Mouse (Mus musculus) hindbrain, embryonic 10.5 days (tissue): Measurements from ENCODE around the gene Siglecg. TPM values are rescaled to one million over a fixed set of nuclear protein-coding genes. Genes with fewer than 3 reads are reported as not detected.
A peak's percentile ranks its signal among the peaks of the same experiment; 100 is the strongest.

Source experiments
- DNase-seq: peaks from one replicate; pipeline ENCODE4 v3.0.0-alpha.2; 2017; ENCODE audit warnings: low spot score
- H3K27ac ChIP-seq: fragments of 300-500 bp; sonication (generic); 2 replicates; pipeline ENCODE4 v1.5.1; 2016; ENCODE audit warnings: mild to moderate bottlenecking, moderate library complexity
- H3K27me3 ChIP-seq: fragments of 300-500 bp; sonication (generic); 2 replicates; pipeline ENCODE4 v1.6.1; 2016; ENCODE audit warnings: mild to moderate bottlenecking; ENCODE audit not compliant: poor library complexity, insufficient read depth, severe bottlenecking
- H3K36me3 ChIP-seq: fragments of 300-500 bp; sonication (generic); 2 replicates; pipeline ENCODE4 v1.6.1; 2016; ENCODE audit warnings: mild to moderate bottlenecking, moderate library complexity
- H3K4me1 ChIP-seq: fragments of 300-500 bp; sonication (generic); replicated peaks from 2 replicates; pipeline ENCODE4 v1.6.1; 2016; ENCODE audit warnings: mild to moderate bottlenecking
- H3K4me3 ChIP-seq: fragments of 300-500 bp; sonication (generic); 2 replicates; pipeline ENCODE4 v1.5.1; 2016; ENCODE audit warnings: mild to moderate bottlenecking, moderate library complexity
- H3K9me3 ChIP-seq: fragments of 300-500 bp; sonication (generic); 2 replicates; pipeline ENCODE4 v1.6.1; 2016; ENCODE audit warnings: mild to moderate bottlenecking, moderate library complexity
- WGBS: fragments of 180-500 bp; shearing (Covaris S2); methylation state at CpG from one replicate; pipeline ENCODE4 v1.1.7; 2016; 5-methylcytosine and 5-hydroxymethylcytosine counted together
- polyA plus RNA-seq: library from polyadenylated mRNA; unstranded; fragments of >200 nt; fragmentation: Nextera tagmentation; extraction: Ambion mirVana; gene quantifications from 2 replicates; pipeline ENCODE4 v1.2.1, GENCODE M21; 2016

Gene Siglecg
- polyA plus RNA-seq, 1 experiment from 2014 or later = 0.14 TPM

DNA sequence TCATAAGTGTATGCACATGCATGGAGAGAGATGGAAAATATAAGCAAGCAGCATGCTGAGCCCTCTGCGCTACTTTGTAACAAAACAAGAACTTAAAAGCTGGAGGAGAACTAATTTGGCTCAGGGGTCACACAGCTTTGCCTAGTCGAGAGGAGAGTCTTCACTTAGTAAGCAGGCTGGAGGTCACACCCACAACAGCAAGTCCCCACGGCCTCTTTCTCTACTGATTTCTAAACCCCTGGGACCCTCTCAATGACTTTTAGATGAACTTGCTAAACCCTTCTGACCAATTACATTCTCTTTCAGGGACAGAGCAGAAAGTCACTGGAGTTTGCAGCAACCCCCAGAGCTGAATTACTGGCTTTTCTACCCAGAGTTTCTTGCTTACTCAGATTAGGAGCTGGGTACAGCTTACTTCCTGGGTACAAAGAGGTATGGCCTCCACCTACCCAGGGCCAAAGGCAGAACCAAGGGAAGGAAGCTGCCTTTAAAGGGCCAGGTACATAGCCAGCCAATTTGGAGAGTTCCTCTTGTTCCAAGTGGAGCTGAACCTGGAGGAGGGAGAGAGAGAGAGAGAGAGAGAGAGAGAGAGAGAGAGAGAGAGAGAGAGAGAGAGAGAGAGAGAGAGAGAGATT is 16.1 kb downstream of the Siglecg start:
- Histone ChIP-seq H3K4me1 (0 out of 2 replicates have a peak, but pooled peaks cover 5% of the 10 kb centered on the region), H3K36me3 (no peaks in the 10 kb centered on the region), H3K4me3 (no peak overlapping the region), H3K27me3 (no peaks in the 10 kb centered on the region), H3K9me3 (no peaks in the 10 kb centered on the region), H3K27ac (no peak overlapping the region)
- no peak for DNase-seq
- 70% methylated on average over 3 of the region's 3 CpGs for WGBS

DNA sequence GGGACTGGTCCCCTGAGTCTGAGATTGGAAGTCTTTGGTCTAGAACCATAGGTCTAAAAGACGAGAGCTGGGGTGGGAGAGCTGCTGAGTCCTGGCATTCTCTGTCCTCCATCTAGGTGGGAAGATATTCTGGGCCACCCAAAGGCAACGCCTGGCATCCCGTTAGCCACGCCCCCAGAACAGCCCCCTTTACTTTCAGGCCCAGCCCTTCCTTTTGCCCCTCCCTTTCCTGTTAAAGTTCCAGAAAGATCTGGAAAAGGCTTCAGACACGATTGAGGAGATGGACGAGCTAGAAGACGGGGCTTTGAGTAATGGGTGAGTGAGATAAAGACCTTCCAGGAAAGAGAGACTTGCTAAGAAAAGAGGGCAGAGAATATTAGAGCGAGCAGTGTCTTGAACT is 19.4 kb downstream of the Siglecg start, which contains the start of gene Lim2:
Gene Lim2, plus strand, starts transcription at position 265 of the 400 bp plus-strand sequence.
- H3K4me3 ChIP-seq = no peak within 1 kb of the TSS
- 90% methylated on average over 8 of the region's 8 CpGs for WGBS

GRCm38 (mm10) chr7:43429500-43429899 is 21.5 kb downstream of the Siglecg start:
- Histone ChIP-seq H3K27ac (no peak overlapping the region), H3K9me3 (peaks cover 2% of the 10 kb centered on the region; the same call in 1 of the 2 replicates), H3K4me3 (no peak overlapping the region), H3K27me3 (no peaks in the 10 kb centered on the region), H3K4me1 (no peaks in the 10 kb centered on the region), H3K36me3 (no peaks in the 10 kb centered on the region)
- WGBS = 60% methylated on average over 4 of the region's 4 CpGs
- no peak for DNase-seq

More for the DNA sequence above, 19.4 kb downstream of the Siglecg start, which contains the start of gene Lim2:
- DNase-seq = no peak
- Histone ChIP-seq H3K4me1 (0 out of 2 replicates have a peak, but pooled peaks cover 5% of the 10 kb centered on the region), H3K27ac (no peak within 1 kb of the TSS), H3K9me3 (peaks cover 2% of the 10 kb centered on the region; the same call in 1 of the 2 replicates), H3K27me3 (no peaks in the 10 kb centered on the region), H3K36me3 (no peaks in the 10 kb centered on the region)

DNA sequence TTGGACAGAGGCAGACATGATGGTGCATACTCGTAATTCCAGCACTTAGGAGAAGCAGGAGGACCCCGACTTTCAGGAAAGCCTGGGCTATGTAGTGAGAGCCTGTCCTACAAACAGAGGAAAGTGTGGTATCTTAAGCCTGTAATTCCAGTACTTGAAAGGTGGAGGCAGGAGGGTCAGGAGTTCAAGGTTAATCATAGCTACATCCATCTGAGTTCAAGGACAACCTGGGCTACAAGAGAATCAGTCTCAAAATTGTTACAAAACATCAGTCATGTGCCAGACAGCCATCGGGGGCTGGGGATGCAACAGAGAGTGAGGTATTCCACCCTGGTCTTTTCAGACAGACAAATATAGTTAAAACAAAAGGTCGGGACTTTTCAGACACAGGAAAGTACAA is 24.9 kb downstream of the Siglecg start:
- no peak overlapping the region for H3K27ac ChIP-seq
- WGBS = 79% methylated on average over 4 of the region's 4 CpGs
- no peaks in the 10 kb centered on the region for H3K27me3 ChIP-seq
- H3K4me3 ChIP-seq = no peak overlapping the region
- H3K4me1 ChIP-seq = no peaks in the 10 kb centered on the region
- peaks cover 2% of the 10 kb centered on the region; the same call in 1 of the 2 replicates for H3K9me3 ChIP-seq
- no peak for DNase-seq
- no peaks in the 10 kb centered on the region for H3K36me3 ChIP-seq

GRCm38 (mm10) chr7:43434676-43435075 is 26.7 kb downstream of the Siglecg start:
- no peak for DNase-seq
- Histone ChIP-seq H3K36me3 (no peaks in the 10 kb centered on the region), H3K9me3 (peaks cover 2% of the 10 kb centered on the region; the same call in 1 of the 2 replicates), H3K4me3 (no peak overlapping the region), H3K27ac (no peak overlapping the region), H3K27me3 (no peaks in the 10 kb centered on the region), H3K4me1 (no peaks in the 10 kb centered on the region)
- 87% methylated on average over 5 of the region's 5 CpGs for WGBS

- H3K4me3 ChIP-seq = no peak within 1 kb of the TSS
- no peak within 1 kb of the TSS for H3K27ac ChIP-seq
- no peak for DNase-seq
- WGBS = 78% methylated on average over 10 of the region's 10 CpGs
- peaks cover 2% of the 10 kb centered on the region; the same call in 1 of the 2 replicates for H3K9me3 ChIP-seq
- no peaks in the 10 kb centered on the region for H3K27me3 ChIP-seq
- H3K4me1 ChIP-seq = no peaks in the 10 kb centered on the region
- no peaks in the 10 kb centered on the region for H3K36me3 ChIP-seq
Observed at GRCm38 (mm10) chr7:43436341-43437255, 28.6 kb downstream of the Siglecg start, which contains the start of gene Nkg7. TSS of gene Nkg7 (plus strand) at chr7:43437073.

DNA sequence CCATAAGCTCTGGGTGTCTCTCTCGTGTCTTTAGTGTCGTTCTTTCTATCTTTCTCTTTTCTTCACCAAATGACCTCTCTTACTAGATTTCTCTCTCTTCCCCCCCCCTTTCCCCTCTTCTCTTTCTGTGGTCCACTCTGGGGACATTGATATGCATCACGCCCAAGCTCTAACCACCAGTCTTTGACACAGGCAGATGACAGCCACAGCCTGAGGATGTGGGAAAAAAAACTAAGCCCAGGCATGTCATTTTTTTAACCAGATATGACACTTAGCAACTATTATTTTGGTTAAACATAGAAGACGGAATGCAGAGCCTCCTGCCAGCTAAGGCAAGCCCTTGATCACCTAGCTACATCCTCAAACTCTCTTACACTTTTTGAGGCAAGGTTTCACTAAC is 30.6 kb downstream of the Siglecg start:
- no peaks in the 10 kb centered on the region for H3K27me3 ChIP-seq
- 85% methylated on average over 4 of the region's 4 CpGs for WGBS

DNA sequence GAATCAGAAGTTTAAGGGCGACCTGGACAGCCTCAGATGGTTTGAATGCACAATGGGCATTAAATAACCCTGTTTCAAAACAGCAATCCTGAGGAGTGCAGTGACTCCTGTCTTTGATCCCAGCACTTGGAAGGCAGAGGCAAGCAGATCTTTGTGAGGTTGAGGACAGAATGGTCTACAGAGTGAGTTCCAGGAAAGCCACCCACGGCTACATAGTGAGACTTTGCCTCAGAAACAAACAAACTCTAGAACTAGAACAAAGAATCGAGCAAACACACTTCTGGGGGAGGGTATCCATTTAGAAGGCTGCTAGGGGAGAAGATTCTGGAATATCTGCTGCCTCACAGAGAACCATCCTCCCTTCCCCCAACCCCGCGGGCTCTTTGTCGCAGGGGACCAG is 32.5 kb downstream of the Siglecg start, which contains the start of gene Cldnd2:
Gene Cldnd2, plus strand, starts transcription at position 301 of the 400 bp plus-strand sequence.
- no peaks in the 10 kb centered on the region for H3K9me3 ChIP-seq
- no peak within 1 kb of the TSS for H3K27ac ChIP-seq
- DNase-seq = no peak
- no peaks in the 10 kb centered on the region for H3K36me3 ChIP-seq
- no peaks in the 10 kb centered on the region for H3K27me3 ChIP-seq
- 86% methylated on average over 6 of the region's 6 CpGs for WGBS
- no peak within 1 kb of the TSS for H3K4me3 ChIP-seq
- H3K4me1 ChIP-seq = peaks cover 22% of the 10 kb centered on the region

More for the DNA sequence above, 30.6 kb downstream of the Siglecg start:
- DNase-seq = no peak
- Histone ChIP-seq H3K9me3 (no peaks in the 10 kb centered on the region), H3K27ac (no peak overlapping the region), H3K4me1 (peaks cover 10% of the 10 kb centered on the region), H3K36me3 (no peaks in the 10 kb centered on the region), H3K4me3 (no peak overlapping the region)

DNA sequence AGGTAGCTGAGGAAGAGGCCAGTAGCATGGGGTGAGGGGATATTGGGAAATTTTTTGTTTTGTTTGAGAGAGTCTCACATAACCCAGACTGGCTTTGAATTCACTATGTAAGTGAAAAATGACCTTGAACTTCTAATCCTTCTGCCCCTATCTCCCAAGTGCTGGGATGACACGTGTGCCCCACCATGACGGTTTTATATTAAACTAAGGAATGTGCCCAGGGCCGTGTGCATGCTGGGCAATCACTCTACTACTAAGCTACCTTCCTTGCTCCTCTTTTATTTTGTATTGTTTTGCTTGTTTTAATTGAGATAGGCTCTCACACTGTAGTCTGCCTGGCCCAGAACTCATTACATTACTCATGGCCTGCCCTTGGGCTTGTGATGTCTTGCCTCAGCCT is 33.1 kb downstream of the Siglecg start:
- DNase-seq = no peak
- Histone ChIP-seq H3K4me1 (peaks cover 22% of the 10 kb centered on the region), H3K36me3 (no peaks in the 10 kb centered on the region), H3K9me3 (no peaks in the 10 kb centered on the region), H3K4me3 (no peak overlapping the region), H3K27ac (no peak overlapping the region), H3K27me3 (no peaks in the 10 kb centered on the region)
- 91% methylated on average over 3 of the region's 3 CpGs for WGBS

- DNase-seq = no peak
- 13% methylated on average over 9 of the region's 9 CpGs for WGBS
Observed at GRCm38 (mm10) chr7:43442684-43443083, 34.7 kb downstream of the Siglecg start.

GRCm38 (mm10) chr7:43443126-43443916 is 35.3 kb downstream of the Siglecg start:
- peaks cover 22% of the 10 kb centered on the region for H3K4me1 ChIP-seq
- H3K9me3 ChIP-seq = no peaks in the 10 kb centered on the region
- H3K36me3 ChIP-seq = no peaks in the 10 kb centered on the region
- H3K27ac ChIP-seq = peak overlapping the region; percentile 84
- DNase-seq = peak; percentile 76
- H3K27me3 ChIP-seq = no peaks in the 10 kb centered on the region
- WGBS = under 1% methylated on average over 36 of the region's 36 CpGs
- H3K4me3 ChIP-seq = peak overlapping the region; percentile 66

More at GRCm38 (mm10) chr7:43442684-43443083, 34.7 kb downstream of the Siglecg start:
- Histone ChIP-seq H3K4me1 (peaks cover 22% of the 10 kb centered on the region), H3K36me3 (no peaks in the 10 kb centered on the region), H3K9me3 (no peaks in the 10 kb centered on the region), H3K27ac (peak overlapping the region; percentile 84), H3K27me3 (no peaks in the 10 kb centered on the region), H3K4me3 (peak overlapping the region; percentile 66)

GRCm38 (mm10) chr7:43443917-43444293 is 35.9 kb downstream of the Siglecg start, which contains the start of the genes Etfb and Gm45233:
TSS of gene Etfb (plus strand) at chr7:43444083.
TSS of gene Gm45233 (plus strand) at chr7:43444128.
- Histone ChIP-seq H3K27ac (peak within 1 kb of the TSS; percentile 88), H3K36me3 (no peaks in the 10 kb centered on the region), H3K4me1 (peaks cover 22% of the 10 kb centered on the region), H3K9me3 (no peaks in the 10 kb centered on the region), H3K4me3 (peak within 1 kb of the TSS; percentile 66), H3K27me3 (no peaks in the 10 kb centered on the region)
- WGBS = under 1% methylated on average over 27 of the region's 27 CpGs
- DNase-seq = peak; percentile 95
